Mouse (Mus musculus) embryo, embryonic 11 days (tissue): ENCODE results near the gene Kif2c.
"Not testable (repeated sequence)": the region's sequence is repeated elsewhere in the genome, so short reads cannot be mapped to it uniquely, and the experiment has no call there.

Experiments used
- DNase-seq: peaks from one replicate; pipeline ENCODE4 v3.0.0-alpha.2; 2015

Gene Kif2c

GRCm38 (mm10) chr4:117188969-117189368, 6.5 kb upstream of the Kif2c start:
- no peak for DNase-seq

DNA sequence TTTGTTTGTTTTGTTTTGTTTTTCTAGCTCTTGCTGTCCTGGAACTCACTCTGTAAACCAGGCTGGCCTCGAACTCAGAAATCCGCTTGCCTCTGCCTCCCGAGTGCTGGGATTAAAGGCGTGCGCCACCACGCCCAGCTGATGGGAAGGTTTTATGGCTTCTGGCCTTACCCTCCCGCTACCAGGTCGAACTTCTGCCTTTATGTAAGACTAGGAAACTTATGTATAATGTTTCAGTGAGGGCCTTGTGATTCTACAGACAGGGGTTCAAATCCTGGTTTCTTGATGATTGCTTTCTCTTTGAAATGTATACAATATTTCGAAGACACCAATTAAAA, 289 bp upstream of the Kif2c start:
- DNase-seq = not testable (repeated sequence)

GRCm38 (mm10) chr4:117169936-117170335, 12.5 kb downstream of the Kif2c start:
- no peak for DNase-seq

GRCm38 (mm10) chr4:117161183-117161582, 21.3 kb downstream of the Kif2c start:
- DNase-seq = no peak

- no peak for DNase-seq
Measured at GRCm38 (mm10) chr4:117159666-117160065, 22.8 kb downstream of the Kif2c start.

DNA sequence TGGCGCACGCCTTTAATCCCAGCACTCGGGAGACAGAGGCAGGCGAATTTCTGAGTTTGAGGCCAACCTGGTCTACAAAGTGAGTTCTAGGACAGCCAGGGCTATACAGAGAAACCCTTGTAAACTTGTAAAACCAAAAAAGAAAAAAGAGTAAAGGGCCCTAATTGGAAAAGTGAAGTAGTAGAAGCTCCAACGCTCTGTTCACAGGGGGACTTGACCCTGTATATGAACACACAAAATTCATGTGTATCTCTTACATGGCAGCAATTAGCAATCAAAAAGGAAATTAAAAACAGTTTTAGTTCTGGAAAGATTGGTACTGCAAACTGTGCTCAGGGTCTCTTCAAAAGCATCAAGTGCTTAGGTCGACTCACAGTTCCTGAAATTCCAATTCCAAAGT, 26.1 kb downstream of the Kif2c start:
- no peak for DNase-seq

- DNase-seq = peak; percentile 97
Measured at GRCm38 (mm10) chr4:117155792-117156355, 26.6 kb downstream of the Kif2c start, which contains the start of gene Rps8. Rps8 (minus strand) TSS chr4:117156243.

DNA sequence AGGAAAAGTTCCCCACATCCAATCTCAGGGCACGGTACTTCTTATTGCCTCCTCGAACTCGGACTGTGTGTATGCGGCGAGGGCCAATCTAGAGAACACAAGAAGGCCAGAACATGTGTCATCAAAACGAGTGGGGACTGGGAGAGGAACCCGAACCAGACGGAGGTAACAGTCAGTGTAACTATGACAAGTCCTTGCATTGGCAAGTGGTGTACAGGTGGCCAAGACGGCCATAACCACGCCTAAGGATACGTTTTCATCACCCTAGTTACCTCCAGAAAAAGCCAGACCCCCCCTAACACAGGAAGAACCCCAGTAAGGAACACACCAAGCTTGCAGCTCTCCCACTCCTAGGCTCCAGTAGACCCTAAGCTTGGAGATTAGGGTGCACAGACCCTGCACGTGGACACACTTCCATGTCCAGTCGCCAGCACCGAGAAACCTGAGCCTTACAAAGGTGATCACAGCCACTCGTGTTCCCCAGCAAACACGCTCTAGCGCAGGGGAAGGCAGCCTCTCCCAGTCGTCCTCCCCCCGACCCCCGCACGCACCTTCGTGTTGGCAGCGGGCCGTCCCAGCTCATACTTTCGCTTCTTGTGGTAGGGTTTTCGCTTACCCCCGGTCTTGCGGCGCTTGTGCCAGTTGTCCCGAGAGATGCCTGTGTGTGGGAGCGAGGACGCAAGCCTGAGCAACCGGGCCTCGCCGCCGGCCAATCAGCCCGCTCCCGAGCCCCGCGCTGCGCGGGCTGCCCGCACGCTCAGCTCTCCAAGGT, 27.2 kb downstream of the Kif2c start:
- DNase-seq = no peak

- DNase-seq = no peak
Measured at GRCm38 (mm10) chr4:117152714-117153113, 29.7 kb downstream of the Kif2c start.

- no peak for DNase-seq
Measured at GRCm38 (mm10) chr4:117151416-117151815, 31.0 kb downstream of the Kif2c start.

DNA sequence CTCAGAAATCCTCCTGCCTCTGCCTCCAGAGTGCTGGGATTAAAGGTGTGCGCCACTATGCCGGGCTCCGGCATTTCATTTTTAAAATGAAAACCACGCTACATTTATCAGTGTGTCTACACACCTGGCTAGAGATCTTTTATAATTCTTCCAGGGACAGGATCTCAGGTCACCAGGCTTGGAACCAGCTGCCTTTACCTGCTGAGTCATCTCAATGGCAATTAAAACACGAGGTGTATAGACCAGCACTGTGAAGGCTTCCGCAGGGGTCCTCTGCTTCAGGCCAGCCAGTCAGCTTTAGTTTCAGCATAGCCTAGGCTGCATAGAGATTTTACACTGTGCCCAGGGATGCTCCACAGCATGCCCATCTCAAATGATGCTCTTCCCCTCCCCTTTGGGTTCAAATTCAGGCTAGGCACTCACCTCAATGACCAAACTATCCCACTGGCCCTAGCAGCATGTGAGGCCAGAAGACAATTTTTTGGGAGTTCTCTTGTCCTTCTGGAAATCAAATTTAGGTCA, 32.2 kb downstream of the Kif2c start:
- DNase-seq = no peak

GRCm38 (mm10) chr4:117149291-117150211, 32.9 kb downstream of the Kif2c start:
- DNase-seq = no peak

DNA sequence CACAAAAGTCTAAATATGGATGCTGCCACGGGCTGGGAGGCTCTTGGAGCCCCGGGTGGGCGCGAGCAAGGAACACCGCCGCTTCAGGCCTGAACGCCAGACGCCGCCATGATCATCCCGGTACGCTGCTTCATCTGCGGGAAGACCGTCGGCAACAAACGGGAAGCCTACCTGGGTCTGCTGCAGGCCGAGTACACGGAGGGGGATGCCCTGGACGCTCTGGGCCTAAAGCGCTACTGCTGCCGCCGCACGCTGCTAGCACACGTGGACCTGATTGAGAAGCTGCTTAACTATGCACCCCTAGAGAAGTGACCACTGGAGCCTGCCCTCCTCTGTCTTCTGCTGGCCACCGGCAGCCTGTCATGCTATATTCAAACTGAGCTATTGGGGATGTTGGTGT, 33.6 kb downstream of the Kif2c start:
- DNase-seq = no peak

DNA sequence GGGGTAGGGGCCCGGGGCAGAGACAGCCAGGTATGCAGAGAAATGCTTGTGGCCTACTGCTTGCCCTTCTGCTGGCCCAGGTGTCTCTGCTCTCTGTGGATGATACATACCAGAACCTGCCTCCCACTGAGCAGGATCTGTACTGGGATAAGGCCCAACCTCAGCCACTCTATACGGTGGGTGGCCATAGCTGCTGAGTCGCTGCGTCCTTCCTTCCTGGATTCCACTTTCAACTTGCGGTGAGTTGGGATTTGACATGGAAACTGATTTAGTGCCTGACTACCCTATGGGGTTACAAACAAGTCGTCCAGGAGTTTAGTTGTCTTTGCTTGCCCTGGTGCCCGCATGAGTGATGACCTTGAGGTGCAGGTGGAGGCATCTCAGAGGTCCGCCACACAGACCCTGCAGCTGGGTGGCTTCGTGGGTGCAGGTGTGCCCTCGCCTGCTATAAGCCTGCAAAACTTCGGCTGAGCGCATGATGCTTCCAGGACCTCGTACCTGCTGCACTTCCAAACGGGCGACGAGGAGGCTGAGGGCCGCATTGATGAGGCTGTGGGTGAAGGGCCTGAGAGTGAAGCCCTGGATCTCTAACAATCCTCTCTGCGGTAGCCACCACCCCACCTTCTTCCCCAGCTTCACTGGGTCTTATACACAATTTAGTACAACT, 34.3 kb downstream of the Kif2c start:
- DNase-seq = no peak

DNA sequence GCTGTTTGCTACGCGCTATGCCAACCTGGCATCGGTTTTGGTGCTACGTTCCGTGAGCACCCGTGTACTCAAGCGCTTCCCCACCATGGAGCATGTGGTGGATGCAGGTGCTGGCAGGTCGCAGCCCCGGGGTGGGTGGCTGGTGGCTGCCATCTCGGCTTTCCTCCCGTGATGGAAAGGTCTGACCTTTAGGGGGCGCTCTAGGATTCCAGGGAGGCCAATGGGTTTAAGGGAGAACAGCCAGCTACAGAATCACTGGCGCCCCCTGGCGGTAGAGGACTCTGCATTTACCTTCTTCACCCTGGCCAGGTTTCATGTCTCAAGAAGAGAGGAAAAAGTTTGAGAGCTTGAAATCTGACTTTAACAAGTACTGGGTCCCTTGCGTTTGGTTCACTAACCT, 36.3 kb downstream of the Kif2c start:
- peak; percentile 86 for DNase-seq

GRCm38 (mm10) chr4:117145248-117145647, 37.2 kb downstream of the Kif2c start:
- DNase-seq = no peak

GRCm38 (mm10) chr4:117143023-117143422, 39.4 kb downstream of the Kif2c start:
- DNase-seq = no peak

DNA sequence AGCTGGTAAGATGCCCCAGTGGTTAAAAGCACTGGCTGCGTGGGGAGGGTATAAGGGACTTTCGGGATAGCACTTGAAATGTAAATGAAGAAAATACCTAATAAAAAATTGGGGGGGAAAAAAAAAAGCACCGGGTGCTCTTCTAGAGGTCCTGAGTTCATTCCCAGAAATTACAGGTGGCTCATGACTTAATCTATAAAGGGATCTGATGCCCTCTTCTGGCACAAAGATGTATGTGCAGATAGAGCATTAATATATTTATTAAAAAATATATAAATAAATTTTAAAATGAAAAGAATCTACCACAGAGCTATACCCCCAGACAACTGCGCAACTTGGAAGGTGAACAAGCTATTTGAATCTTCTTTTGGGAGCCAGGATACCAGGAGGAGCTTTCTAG, 41.8 kb downstream of the Kif2c start:
- no peak for DNase-seq

DNA sequence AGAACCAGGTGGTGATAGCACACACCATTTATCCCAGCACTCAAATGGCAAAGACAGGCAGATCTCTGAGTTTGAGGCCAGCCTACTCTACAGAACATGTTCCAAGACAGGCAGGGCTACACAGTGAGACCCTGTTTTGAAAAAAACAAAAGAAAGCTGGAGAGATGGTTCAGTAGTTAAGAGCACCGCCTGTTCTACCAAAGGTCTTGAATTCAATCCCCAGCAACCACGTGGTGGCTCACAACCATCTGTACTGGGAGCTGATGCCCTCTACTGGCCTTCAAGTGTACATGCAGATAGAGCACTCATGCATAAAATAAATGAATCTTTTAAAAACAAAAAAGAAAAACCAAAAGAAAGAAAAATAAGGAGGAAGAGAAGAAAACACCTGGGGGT, 43.2 kb downstream of the Kif2c start:
- peak; percentile 63 for DNase-seq

- DNase-seq = no peak
Measured at GRCm38 (mm10) chr4:117138295-117139216, 43.9 kb downstream of the Kif2c start.

DNA sequence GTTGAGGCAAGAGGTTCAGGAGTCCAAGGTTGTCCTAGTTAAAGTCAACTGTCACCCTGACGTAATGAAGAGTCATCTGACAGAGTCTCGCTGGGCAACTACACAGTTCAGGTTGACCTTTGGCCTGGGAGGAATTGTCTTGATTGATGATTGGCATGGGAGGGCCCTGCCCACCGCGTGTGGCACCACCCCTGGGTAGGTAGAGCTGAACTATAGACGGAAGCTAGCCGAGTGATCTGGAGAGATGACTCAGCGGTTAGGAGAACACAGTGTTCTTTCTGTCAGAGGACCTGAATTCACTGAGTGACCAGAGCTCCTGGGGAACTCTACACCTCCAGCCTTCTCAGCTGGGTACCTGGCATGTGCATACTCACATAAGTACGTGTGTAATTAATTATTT, 46.4 kb downstream of the Kif2c start:
- no peak for DNase-seq

DNA sequence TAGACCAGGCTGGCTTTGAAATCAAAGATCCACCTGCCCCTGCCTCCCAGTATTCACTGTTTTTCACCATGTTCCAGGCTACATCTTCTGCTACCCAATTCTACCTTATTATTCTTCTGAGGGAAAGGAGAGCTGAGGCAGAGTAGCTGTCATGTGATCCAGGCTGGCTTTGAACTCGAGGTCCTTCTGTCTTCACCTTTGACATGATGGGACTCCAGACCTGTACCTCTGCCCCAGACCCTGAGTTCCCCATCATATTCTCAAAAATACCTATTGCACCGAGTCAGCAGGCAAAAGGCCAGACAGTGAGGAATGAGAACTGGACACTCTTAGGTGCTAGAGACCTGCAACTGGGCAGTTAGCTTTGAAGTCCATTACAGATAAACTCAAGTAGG, 47.8 kb downstream of the Kif2c start:
- DNase-seq = no peak
